Mouse (Mus musculus): ENCODE measurements at regions not wholly inside any gene's neighbourhood (a gene's known extent, or its start where the extent isn't known, plus 50 kb on each side); places are given as distances from the start of the nearest gene placed in this dataset.

- 0 out of 2 replicates have a peak, but pooled peaks cover 4% of the 10 kb centered on the region for H3K9me3 ChIP-seq
- H3K4me3 ChIP-seq = no peak overlapping the region
- H3K9ac ChIP-seq = no peak overlapping the region
- ATAC-seq (ENCODE audit: low FRiP score) = no peak
- no peaks in the 10 kb centered on the region for H3K4me1 ChIP-seq (replicated peaks)
- no peak overlapping the region for H3K4me2 ChIP-seq
- no peaks in the 10 kb centered on the region for H3K36me3 ChIP-seq
- no peaks in the 10 kb centered on the region for H3K27me3 ChIP-seq
- H3K27ac ChIP-seq = no peak overlapping the region
- 86% methylated on average over 9 of the region's 9 CpGs for WGBS
These were observed 103.7 kb upstream of the Npas2 start for GRCm38 (mm10) chr1:39089875-39090274.

- ATAC-seq (ENCODE audit: low FRiP score) = no peak
- Histone ChIP-seq H3K9me3 (no peaks in the 10 kb centered on the region), H3K27ac (no peak overlapping the region), H3K4me3 (no peak overlapping the region), H3K4me2 (no peak overlapping the region), H3K27me3 (no peaks in the 10 kb centered on the region), H3K9ac (no peak overlapping the region), H3K4me1 (replicated peaks) (no peaks in the 10 kb centered on the region), H3K36me3 (no peaks in the 10 kb centered on the region)
- 90% methylated on average over 8 of the region's 8 CpGs for WGBS
These were observed 102.4 kb upstream of the Npas2 start for GRCm38 (mm10) chr1:39091121-39091520.

GRCm38 (mm10) chr1:39091638-39092037 lies 101.9 kb upstream of the Npas2 start:
- H3K9me3 ChIP-seq = no peaks in the 10 kb centered on the region
- H3K27me3 ChIP-seq = no peaks in the 10 kb centered on the region
- no peak overlapping the region for H3K27ac ChIP-seq
- no peaks in the 10 kb centered on the region for H3K36me3 ChIP-seq
- H3K9ac ChIP-seq = no peak overlapping the region
- no peak overlapping the region for H3K4me2 ChIP-seq
- 85% methylated on average over 3 of the region's 3 CpGs for WGBS
- H3K4me3 ChIP-seq = no peak overlapping the region
- no peak for ATAC-seq (ENCODE audit: low FRiP score)
- H3K4me1 ChIP-seq (replicated peaks) = no peaks in the 10 kb centered on the region

- H3K9me3 ChIP-seq = no peaks in the 10 kb centered on the region
- H3K27me3 ChIP-seq = no peaks in the 10 kb centered on the region
- H3K4me2 ChIP-seq = no peak overlapping the region
- H3K4me1 ChIP-seq (replicated peaks) = no peaks in the 10 kb centered on the region
- H3K27ac ChIP-seq = no peak overlapping the region
- WGBS = 93% methylated on average over 4 of the region's 4 CpGs
- H3K36me3 ChIP-seq = no peaks in the 10 kb centered on the region
- H3K4me3 ChIP-seq = no peak overlapping the region
- no peak for ATAC-seq (ENCODE audit: low FRiP score)
- H3K9ac ChIP-seq = no peak overlapping the region
These were observed 100.2 kb upstream of the Npas2 start for GRCm38 (mm10) chr1:39093291-39093690.

GRCm38 (mm10) chr1:39094001-39094400 lies 99.5 kb upstream of the Npas2 start:
- Histone ChIP-seq H3K4me2 (no peak overlapping the region), H3K36me3 (no peaks in the 10 kb centered on the region), H3K27me3 (no peaks in the 10 kb centered on the region), H3K4me3 (no peak overlapping the region), H3K9me3 (no peaks in the 10 kb centered on the region), H3K27ac (no peak overlapping the region), H3K9ac (no peak overlapping the region), H3K4me1 (replicated peaks) (no peaks in the 10 kb centered on the region)
- ATAC-seq (ENCODE audit: low FRiP score) = no peak
- WGBS = 93% methylated on average over 8 of the region's 8 CpGs

- Histone ChIP-seq H3K9me3 (no peaks in the 10 kb centered on the region), H3K9ac (no peak overlapping the region), H3K27ac (no peak overlapping the region), H3K4me1 (replicated peaks) (no peaks in the 10 kb centered on the region), H3K36me3 (no peaks in the 10 kb centered on the region), H3K27me3 (no peaks in the 10 kb centered on the region), H3K4me3 (no peak overlapping the region), H3K4me2 (no peak overlapping the region)
- 86% methylated on average over 8 of the region's 8 CpGs for WGBS
- ATAC-seq (ENCODE audit: low FRiP score) = no peak
These were observed 97.6 kb upstream of the Npas2 start for GRCm38 (mm10) chr1:39095901-39096300.

GRCm38 (mm10) chr1:39096726-39097125 lies 96.8 kb upstream of the Npas2 start:
- Histone ChIP-seq H3K4me2 (no peak overlapping the region), H3K4me1 (replicated peaks) (no peaks in the 10 kb centered on the region), H3K27ac (no peak overlapping the region), H3K27me3 (no peaks in the 10 kb centered on the region), H3K4me3 (no peak overlapping the region), H3K36me3 (no peaks in the 10 kb centered on the region), H3K9ac (no peak overlapping the region), H3K9me3 (no peaks in the 10 kb centered on the region)
- WGBS = 90% methylated on average over 3 of the region's 3 CpGs
- no peak for ATAC-seq (ENCODE audit: low FRiP score)

GRCm38 (mm10) chr1:39097499-39097898 lies 96.0 kb upstream of the Npas2 start:
- Histone ChIP-seq H3K4me1 (replicated peaks) (no peaks in the 10 kb centered on the region), H3K27me3 (no peaks in the 10 kb centered on the region), H3K27ac (no peak overlapping the region), H3K9ac (no peak overlapping the region), H3K9me3 (no peaks in the 10 kb centered on the region), H3K36me3 (no peaks in the 10 kb centered on the region), H3K4me3 (no peak overlapping the region), H3K4me2 (no peak overlapping the region)
- WGBS = 92% methylated on average over 10 of the region's 10 CpGs
- no peak for ATAC-seq (ENCODE audit: low FRiP score)

- Histone ChIP-seq H3K4me1 (replicated peaks) (no peaks in the 10 kb centered on the region), H3K4me2 (no peak overlapping the region), H3K27ac (no peak overlapping the region), H3K9me3 (no peaks in the 10 kb centered on the region), H3K9ac (no peak overlapping the region), H3K27me3 (no peaks in the 10 kb centered on the region), H3K36me3 (no peaks in the 10 kb centered on the region), H3K4me3 (no peak overlapping the region)
- no peak for ATAC-seq (ENCODE audit: low FRiP score)
- 85% methylated on average over 5 of the region's 5 CpGs for WGBS
These were observed 95.4 kb upstream of the Npas2 start for GRCm38 (mm10) chr1:39098154-39098553.

GRCm38 (mm10) chr1:39099246-39099645 lies 94.3 kb upstream of the Npas2 start:
- no peak overlapping the region for H3K27ac ChIP-seq

GRCm38 (mm10) chr1:39100492-39100891 lies 93.0 kb upstream of the Npas2 start:
- H3K27ac ChIP-seq = no peak overlapping the region
- H3K9ac ChIP-seq = no peak overlapping the region
- no peaks in the 10 kb centered on the region for H3K27me3 ChIP-seq
- no peak overlapping the region for H3K4me2 ChIP-seq
- H3K9me3 ChIP-seq = no peaks in the 10 kb centered on the region
- no peaks in the 10 kb centered on the region for H3K36me3 ChIP-seq
- no peak overlapping the region for H3K4me3 ChIP-seq
- H3K4me1 ChIP-seq (replicated peaks) = no peaks in the 10 kb centered on the region
- no peak for ATAC-seq (ENCODE audit: low FRiP score)

More at GRCm38 (mm10) chr1:39099246-39099645, 94.3 kb upstream of the Npas2 start:
- Histone ChIP-seq H3K4me3 (no peak overlapping the region), H3K4me2 (no peak overlapping the region), H3K9ac (no peak overlapping the region), H3K36me3 (no peaks in the 10 kb centered on the region), H3K27me3 (no peaks in the 10 kb centered on the region), H3K4me1 (replicated peaks) (no peaks in the 10 kb centered on the region), H3K9me3 (no peaks in the 10 kb centered on the region)
- ATAC-seq (ENCODE audit: low FRiP score) = no peak
- WGBS = 86% methylated on average over 7 of the region's 7 CpGs

GRCm38 (mm10) chr1:39102126-39102905 lies 91.2 kb upstream of the Npas2 start:
- Histone ChIP-seq H3K9me3 (no peaks in the 10 kb centered on the region), H3K27me3 (no peaks in the 10 kb centered on the region), H3K27ac (no peak overlapping the region), H3K4me3 (no peak overlapping the region), H3K4me1 (replicated peaks) (no peaks in the 10 kb centered on the region), H3K9ac (no peak overlapping the region), H3K36me3 (no peaks in the 10 kb centered on the region), H3K4me2 (no peak overlapping the region)
- no peak for ATAC-seq (ENCODE audit: low FRiP score)
- 89% methylated on average over 8 of the region's 8 CpGs for WGBS

Measured in hindbrain, embryonic 13.5 days (tissue).